Mouse (Mus musculus) heart, adult 2 months (tissue): Measurements from ENCODE around the gene Sacs. TPM values are rescaled to one million over a fixed set of nuclear protein-coding genes. Genes with fewer than 3 reads are reported as not detected.

ENCODE experiments used
- DNase-seq, 2 experiments: peaks; one replicate each; pipeline ENCODE4 v3.0.0; 2021
- H3K27ac ChIP-seq: fragments of 200-600 bp; 2 replicates; pipeline ENCODE4 v1.8.1; 2022
- H3K27me3 ChIP-seq: fragments of 200-500 bp; 2 replicates; pipeline ENCODE4 v1.6.1; 2012; ENCODE audit warnings: mild to moderate bottlenecking, low read length, inconsistent platforms, mixed read lengths; ENCODE audit not compliant: control insufficient read depth, insufficient read depth
- H3K36me3 ChIP-seq: fragments of 200-500 bp; 2 replicates; pipeline ENCODE4 v1.6.1; 2012; ENCODE audit warnings: low read length, inconsistent platforms; ENCODE audit not compliant: control insufficient read depth, insufficient read depth
- H3K4me1 ChIP-seq: fragments of 200-500 bp; 2 replicates; pipeline ENCODE4 v1.6.1; 2011; ENCODE audit warnings: low read length; ENCODE audit not compliant: control insufficient read depth, insufficient read depth
- H3K4me3 ChIP-seq: fragments of 200-600 bp; 2 replicates; pipeline ENCODE4 v1.8.1; 2022
- H3K79me2 ChIP-seq: fragments of 200-500 bp; replicated peaks from 2 replicates; pipeline ENCODE4 v1.6.1; 2012; ENCODE audit warnings: mild to moderate bottlenecking, inconsistent platforms, low read length, moderate library complexity, mixed read lengths; ENCODE audit not compliant: control insufficient read depth, insufficient read depth
- H3K9ac ChIP-seq: fragments of 200-500 bp; 2 replicates; pipeline ENCODE4 v1.6.1; 2012; ENCODE audit warnings: low read depth, mild to moderate bottlenecking, control low read depth, inconsistent platforms, low read length, mixed read lengths
- CTCF ChIP-seq: fragments of 200-600 bp; IDR thresholded peaks from 2 replicates; pipeline ENCODE4 v1.8.1; 2022; ENCODE audit warnings: antibody characterized with exemption, mild to moderate bottlenecking, moderate library complexity
- EP300 ChIP-seq: fragments of 200-500 bp; IDR thresholded peaks from 2 replicates; pipeline ENCODE4 v1.6.1; 2011; ENCODE audit warnings: low read depth, low read length, control low read depth; ENCODE audit not compliant: insufficient read depth
- POLR2A ChIP-seq: fragments of 200-500 bp; IDR thresholded peaks from 2 replicates; pipeline ENCODE4 v1.6.1; 2011; ENCODE audit warnings: mild to moderate bottlenecking, low read depth, low read length, control low read depth; ENCODE audit not compliant: insufficient read depth
- WGBS: fragments of 180-500 bp; shearing (Covaris S2); methylation state at CpG from one replicate; pipeline ENCODE4 v1.1.7; 2018; 5-methylcytosine and 5-hydroxymethylcytosine counted together
- intact Hi-C: fragments of 180-260 bp; cut with DNase I; formaldehyde crosslinking; loops from one replicate; pipeline ENCODE4 v1.15.1; 2025
- polyA plus RNA-seq: library from polyadenylated mRNA; depleted of rRNA; stranded (reverse); fragments of >200 nt; gene quantifications from 2 replicates; pipeline ENCODE4 v1.2.3, GENCODE M21; 2012
- total RNA-seq, 2 experiments: library from RNA; stranded (reverse); gene quantifications; 2 replicates each; pipeline ENCODE4 v1.2.3; 2021

Sacs gene
- total and polyA plus RNA-seq, 3 experiments, result 3.3 to 25.8 (median 24.2) TPM

- intact Hi-C loops, result no loop called here
- Histone ChIP-seq H3K4me1 (no peaks in the 10 kb centered on the region), H3K36me3 (peaks cover 7% of the 10 kb centered on the region), H3K27ac (no peak overlapping the region), H3K79me2 (no peaks in the 10 kb centered on the region), H3K27me3 (no peaks in the 10 kb centered on the region), H3K9ac (no peak overlapping the region), H3K4me3 (no peak overlapping the region)
- WGBS, result 90% methylated on average over 10 of the region's 10 CpGs
- no peak for DNase-seq
- TF ChIP-seq EP300, result no peak
- TF ChIP-seq CTCF, result no peak
- no peak for TF ChIP-seq POLR2A
These were observed 54.1 kb downstream of the Sacs start for GRCm38 (mm10) chr14:61192326-61192725.

GRCm38 (mm10) chr14:61194416-61194815, 56.2 kb downstream of the Sacs start:
- no peak overlapping the region for H3K4me3 ChIP-seq
- H3K4me1 ChIP-seq, result no peaks in the 10 kb centered on the region
- H3K27me3 ChIP-seq, result no peaks in the 10 kb centered on the region
- 91% methylated on average over 4 of the region's 4 CpGs for WGBS
- H3K36me3 ChIP-seq, result peaks cover 10% of the 10 kb centered on the region
- TF ChIP-seq EP300 (no peak), CTCF (no peak), POLR2A (no peak)
- no peak for DNase-seq
- no peak overlapping the region for H3K9ac ChIP-seq
- H3K79me2 ChIP-seq, result no peaks in the 10 kb centered on the region; the same call in 1 of the 2 replicates
- no peak overlapping the region for H3K27ac ChIP-seq
- intact Hi-C loops, result no loop called here

GRCm38 (mm10) chr14:61210111-61210510, 71.9 kb downstream of the Sacs start:
- no peaks in the 10 kb centered on the region for H3K79me2 ChIP-seq
- H3K4me3 ChIP-seq, result no peak overlapping the region
- H3K27ac ChIP-seq, result no peak overlapping the region
- H3K4me1 ChIP-seq, result no peaks in the 10 kb centered on the region
- no peaks in the 10 kb centered on the region for H3K27me3 ChIP-seq
- intact Hi-C loops, result no loop called here
- peaks cover 3% of the 10 kb centered on the region; the same call in 1 of the 2 replicates for H3K36me3 ChIP-seq
- WGBS, result 79% methylated on average over 5 of the region's 5 CpGs
- no peak overlapping the region for H3K9ac ChIP-seq
- TF ChIP-seq CTCF, result no peak
- no peak for DNase-seq

- peaks cover 3% of the 10 kb centered on the region; the same call in 1 of the 2 replicates for H3K36me3 ChIP-seq
- H3K9ac ChIP-seq, result no peak overlapping the region
- TF ChIP-seq POLR2A, result no peak
- TF ChIP-seq CTCF, result no peak
- no peak for TF ChIP-seq EP300
- no peaks in the 10 kb centered on the region for H3K79me2 ChIP-seq
- H3K27me3 ChIP-seq, result no peaks in the 10 kb centered on the region
- 86% methylated on average over 6 of the region's 6 CpGs for WGBS
- no peak for DNase-seq
- no peak overlapping the region for H3K4me3 ChIP-seq
- H3K27ac ChIP-seq, result no peak overlapping the region
- H3K4me1 ChIP-seq, result no peaks in the 10 kb centered on the region
- intact Hi-C loops, result no loop called here
These were observed 73.5 kb downstream of the Sacs start for GRCm38 (mm10) chr14:61211754-61212153.

GRCm38 (mm10) chr14:61221166-61221565, 82.9 kb downstream of the Sacs start:
- Histone ChIP-seq H3K27ac (no peak overlapping the region), H3K4me3 (no peak overlapping the region), H3K79me2 (no peaks in the 10 kb centered on the region), H3K4me1 (no peaks in the 10 kb centered on the region), H3K27me3 (no peaks in the 10 kb centered on the region), H3K36me3 (no peaks in the 10 kb centered on the region), H3K9ac (no peak overlapping the region)
- DNase-seq, result no peak
- TF ChIP-seq POLR2A (no peak), EP300 (no peak), CTCF (no peak)
- WGBS, result 74% methylated on average over 5 of the region's 5 CpGs
- intact Hi-C loops, result no loop called here

- intact Hi-C loops, result no loop called here
- Histone ChIP-seq H3K27me3 (no peaks in the 10 kb centered on the region), H3K4me1 (no peaks in the 10 kb centered on the region), H3K27ac (no peak overlapping the region), H3K79me2 (no peaks in the 10 kb centered on the region), H3K36me3 (no peaks in the 10 kb centered on the region), H3K4me3 (no peak overlapping the region), H3K9ac (no peak overlapping the region)
- no peak for TF ChIP-seq CTCF
- no peak for TF ChIP-seq POLR2A
- TF ChIP-seq EP300, result no peak
- no peak for DNase-seq
- 66% methylated on average over 6 of the region's 6 CpGs for WGBS
These were observed 84.2 kb downstream of the Sacs start for GRCm38 (mm10) chr14:61222506-61222905.

GRCm38 (mm10) chr14:61223740-61224139, 85.5 kb downstream of the Sacs start:
- no peak overlapping the region for H3K4me3 ChIP-seq
- H3K36me3 ChIP-seq, result no peaks in the 10 kb centered on the region
- no peaks in the 10 kb centered on the region for H3K4me1 ChIP-seq
- intact Hi-C loops, result no loop called here
- DNase-seq, result no peak
- no peak overlapping the region for H3K9ac ChIP-seq
- 47% methylated on average over 4 of the region's 4 CpGs for WGBS
- no peak for TF ChIP-seq CTCF
- no peak for TF ChIP-seq EP300
- no peak for TF ChIP-seq POLR2A
- no peak overlapping the region for H3K27ac ChIP-seq
- no peaks in the 10 kb centered on the region for H3K79me2 ChIP-seq
- H3K27me3 ChIP-seq, result no peaks in the 10 kb centered on the region
